Mouse (Mus musculus): ENCODE measurements at regions not wholly inside any gene's neighbourhood (a gene's known extent, or its start where the extent isn't known, plus 50 kb on each side); places are given as distances from the start of the nearest gene placed in this dataset.
A peak's percentile ranks its signal among the peaks of the same experiment; 100 is the strongest.

DNA sequence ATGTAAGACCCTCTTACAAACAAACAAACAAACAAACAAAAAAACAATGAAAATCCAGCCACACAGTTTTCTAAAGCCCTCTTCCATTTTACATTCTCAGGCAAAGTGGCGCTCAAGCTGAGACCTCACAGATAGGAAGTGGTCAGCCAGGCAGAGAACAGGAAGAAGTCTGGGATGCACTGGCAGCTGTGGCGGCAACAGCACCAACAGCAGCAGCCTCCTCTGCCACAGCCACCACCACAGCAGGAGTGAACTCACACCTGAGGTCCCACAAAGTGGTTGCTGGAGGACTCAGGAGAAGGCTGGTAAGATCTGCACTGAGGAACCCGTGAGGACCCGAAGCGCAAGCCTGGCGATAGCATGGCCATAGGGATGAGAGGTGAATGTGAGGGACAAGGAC is 156.3 kb downstream of the Grm4 start:
- WGBS: 93% methylated on average over 6 of the region's 6 CpGs
- H3K9me3 ChIP-seq (ENCODE audit: control insufficient read depth, low read length): no peaks in the 10 kb centered on the region
- no peak for ATAC-seq (ENCODE audit: insufficient number of reproducible peaks, low FRiP score, low TSS enrichment, low read depth)
- H3K36me3 ChIP-seq (ENCODE audit: control insufficient read depth, insufficient read depth, low read length): no peaks in the 10 kb centered on the region
- no peak overlapping the region for H3K9ac ChIP-seq (ENCODE audit: low read length)
- H3K27me3 ChIP-seq (ENCODE audit: control insufficient read depth, insufficient read depth, low read length): no peaks in the 10 kb centered on the region
- H3K4me2 ChIP-seq (ENCODE audit: low read depth, severe bottlenecking): no peak overlapping the region
- H3K27ac ChIP-seq (replicated peaks; ENCODE audit: low read depth, low read length): no peak overlapping the region
- peaks cover 4% of the 10 kb centered on the region; the same call in 1 of the 2 replicates for H3K4me1 ChIP-seq (ENCODE audit: control insufficient read depth, insufficient read depth, low read length)
- DNase-seq (ENCODE audit: low spot score): no peak
- H3K4me3 ChIP-seq (ENCODE audit: low read depth, low read length): no peak overlapping the region

DNA sequence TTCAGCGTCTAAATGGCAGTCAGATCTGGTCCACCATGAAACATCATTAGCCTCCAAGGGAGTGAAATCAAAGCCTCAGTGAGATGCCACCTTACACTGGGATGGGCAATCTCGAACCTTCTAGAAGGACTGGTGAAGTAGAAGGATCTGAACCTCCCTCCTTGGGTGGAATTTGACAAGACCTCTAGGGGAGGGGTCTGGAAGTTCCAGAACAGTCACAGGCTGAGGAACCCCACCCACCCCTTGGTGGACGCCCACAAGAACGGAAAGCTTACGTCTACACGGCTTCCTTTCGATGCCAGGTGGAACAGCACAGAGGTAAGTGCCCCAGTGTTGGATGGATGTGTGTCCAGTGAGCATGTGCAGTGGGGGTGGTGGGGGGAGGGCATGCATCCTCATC is 156.9 kb downstream of the Grm4 start:
- peaks cover 4% of the 10 kb centered on the region; the same call in 1 of the 2 replicates for H3K4me1 ChIP-seq (ENCODE audit: control insufficient read depth, insufficient read depth, low read length)
- H3K4me3 ChIP-seq (ENCODE audit: low read depth, low read length): no peak overlapping the region
- H3K9ac ChIP-seq (ENCODE audit: low read length): no peak overlapping the region

DNA sequence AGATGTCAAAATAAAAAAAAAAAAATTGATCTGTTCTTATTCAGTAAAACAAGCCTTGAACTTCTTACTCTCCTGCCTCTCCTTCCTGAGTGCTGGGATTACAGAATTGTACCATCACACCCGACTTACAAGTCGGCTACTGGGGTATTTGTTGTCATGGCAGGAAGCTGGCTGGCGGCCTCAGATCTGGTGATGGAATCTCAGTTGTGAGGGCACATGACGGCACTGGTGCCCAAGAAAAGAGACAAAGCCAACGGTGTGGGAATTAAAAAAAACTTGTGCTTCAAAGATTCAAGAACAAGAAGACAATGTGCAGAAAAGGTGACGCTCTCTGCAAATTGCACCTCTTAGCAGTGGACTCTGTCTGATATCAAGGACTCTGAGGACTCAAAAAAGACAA is 157.3 kb downstream of the Grm4 start:
- H3K4me3 ChIP-seq (ENCODE audit: low read depth, low read length): no peak overlapping the region
- no peak overlapping the region for H3K27ac ChIP-seq (replicated peaks; ENCODE audit: low read depth, low read length)
- H3K9me3 ChIP-seq (ENCODE audit: control insufficient read depth, low read length): no peaks in the 10 kb centered on the region
- H3K4me1 ChIP-seq (ENCODE audit: control insufficient read depth, insufficient read depth, low read length): peaks cover 4% of the 10 kb centered on the region; the same call in 1 of the 2 replicates
- no peaks in the 10 kb centered on the region for H3K36me3 ChIP-seq (ENCODE audit: control insufficient read depth, insufficient read depth, low read length)
- DNase-seq (ENCODE audit: low spot score): no peak
- WGBS: 75% methylated on average over 6 of the region's 6 CpGs
- no peak for ATAC-seq (ENCODE audit: insufficient number of reproducible peaks, low FRiP score, low TSS enrichment, low read depth)
- H3K4me2 ChIP-seq (ENCODE audit: low read depth, severe bottlenecking): no peak overlapping the region
- H3K27me3 ChIP-seq (ENCODE audit: control insufficient read depth, insufficient read depth, low read length): no peaks in the 10 kb centered on the region
- H3K9ac ChIP-seq (ENCODE audit: low read length): no peak overlapping the region

More for the DNA sequence above, 156.9 kb downstream of the Grm4 start:
- no peak overlapping the region for H3K4me2 ChIP-seq (ENCODE audit: low read depth, severe bottlenecking)
- WGBS: 90% methylated on average over 7 of the region's 7 CpGs
- ATAC-seq (ENCODE audit: insufficient number of reproducible peaks, low FRiP score, low TSS enrichment, low read depth) (no peak), DNase-seq (ENCODE audit: low spot score) (no peak)
- no peak overlapping the region for H3K27ac ChIP-seq (replicated peaks; ENCODE audit: low read depth, low read length)
- H3K9me3 ChIP-seq (ENCODE audit: control insufficient read depth, low read length): no peaks in the 10 kb centered on the region
- no peaks in the 10 kb centered on the region for H3K27me3 ChIP-seq (ENCODE audit: control insufficient read depth, insufficient read depth, low read length)
- H3K36me3 ChIP-seq (ENCODE audit: control insufficient read depth, insufficient read depth, low read length): no peaks in the 10 kb centered on the region

- H3K4me1 ChIP-seq (ENCODE audit: control insufficient read depth, insufficient read depth, low read length): peaks cover 4% of the 10 kb centered on the region; the same call in 1 of the 2 replicates
- no peak overlapping the region for H3K27ac ChIP-seq (replicated peaks; ENCODE audit: low read depth, low read length)
- WGBS: 88% methylated on average over 8 of the region's 8 CpGs
- no peaks in the 10 kb centered on the region for H3K36me3 ChIP-seq (ENCODE audit: control insufficient read depth, insufficient read depth, low read length)
- no peak for DNase-seq (ENCODE audit: low spot score)
- no peak overlapping the region for H3K4me2 ChIP-seq (ENCODE audit: low read depth, severe bottlenecking)
- ATAC-seq (ENCODE audit: insufficient number of reproducible peaks, low FRiP score, low TSS enrichment, low read depth): no peak
- H3K9me3 ChIP-seq (ENCODE audit: control insufficient read depth, low read length): no peaks in the 10 kb centered on the region
- no peak overlapping the region for H3K4me3 ChIP-seq (ENCODE audit: low read depth, low read length)
- H3K27me3 ChIP-seq (ENCODE audit: control insufficient read depth, insufficient read depth, low read length): no peaks in the 10 kb centered on the region
- H3K9ac ChIP-seq (ENCODE audit: low read length): no peak overlapping the region
Observed at GRCm38 (mm10) chr17:27362221-27362620, 158.0 kb upstream of the Lemd2 start.

DNA sequence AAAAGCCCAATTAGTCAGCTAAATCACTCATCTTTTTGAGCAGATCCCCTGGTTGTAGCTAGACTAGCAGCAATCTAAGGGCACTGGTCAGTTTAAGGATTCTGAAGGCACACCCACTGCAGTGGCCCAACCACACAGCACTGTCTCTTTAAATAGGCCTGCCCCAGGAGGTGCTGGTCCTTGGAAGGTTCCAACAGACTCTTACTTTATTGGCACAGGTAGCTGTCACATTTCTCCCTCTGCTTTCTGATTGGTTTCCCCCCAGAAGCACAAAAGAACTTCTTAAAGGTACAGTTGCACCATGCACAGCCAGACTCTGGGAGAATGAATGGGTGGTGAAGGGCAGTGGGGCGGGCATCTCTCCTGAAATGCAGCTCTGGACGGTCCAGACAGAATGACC is 157.1 kb upstream of the Lemd2 start:
- Histone ChIP-seq H3K27me3 (ENCODE audit: control insufficient read depth, insufficient read depth, low read length) (no peaks in the 10 kb centered on the region), H3K4me1 (ENCODE audit: control insufficient read depth, insufficient read depth, low read length) (peaks cover 4% of the 10 kb centered on the region; the same call in 1 of the 2 replicates), H3K4me2 (ENCODE audit: low read depth, severe bottlenecking) (no peak overlapping the region), H3K9ac (ENCODE audit: low read length) (no peak overlapping the region), H3K9me3 (ENCODE audit: control insufficient read depth, low read length) (no peaks in the 10 kb centered on the region), H3K4me3 (ENCODE audit: low read depth, low read length) (no peak overlapping the region), H3K36me3 (ENCODE audit: control insufficient read depth, insufficient read depth, low read length) (no peaks in the 10 kb centered on the region), H3K27ac (replicated peaks; ENCODE audit: low read depth, low read length) (no peak overlapping the region)
- peak; percentile 36 for DNase-seq (ENCODE audit: low spot score)
- ATAC-seq (ENCODE audit: insufficient number of reproducible peaks, low FRiP score, low TSS enrichment, low read depth): no peak
- WGBS: 79% methylated on average over 2 of the region's 2 CpGs

DNA sequence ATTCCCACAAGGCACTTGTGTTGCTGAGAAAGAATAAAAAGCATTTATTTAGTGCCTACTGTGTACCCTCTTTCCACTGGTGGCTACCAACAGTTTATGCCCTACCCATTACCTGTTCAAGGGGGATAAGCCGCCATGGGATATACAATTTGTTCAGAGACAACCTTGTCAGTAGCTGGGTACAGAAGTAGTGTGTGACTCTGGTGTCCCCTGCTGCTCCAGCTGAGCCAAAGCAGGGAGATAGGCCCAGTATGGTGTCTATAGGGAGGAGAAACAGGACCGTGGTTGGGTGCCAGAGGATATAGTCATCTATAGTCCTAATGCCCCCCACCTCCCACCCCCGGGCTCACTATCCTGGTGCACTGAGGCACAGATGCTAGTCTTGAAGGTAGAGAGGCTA is 152.6 kb upstream of the Lemd2 start:
- Histone ChIP-seq H3K9me3 (ENCODE audit: control insufficient read depth, low read length) (no peaks in the 10 kb centered on the region), H3K4me2 (ENCODE audit: low read depth, severe bottlenecking) (no peak overlapping the region), H3K4me3 (ENCODE audit: low read depth, low read length) (no peak overlapping the region), H3K27me3 (ENCODE audit: control insufficient read depth, insufficient read depth, low read length) (no peaks in the 10 kb centered on the region), H3K36me3 (ENCODE audit: control insufficient read depth, insufficient read depth, low read length) (no peaks in the 10 kb centered on the region), H3K27ac (replicated peaks; ENCODE audit: low read depth, low read length) (no peak overlapping the region), H3K9ac (ENCODE audit: low read length) (no peak overlapping the region), H3K4me1 (ENCODE audit: control insufficient read depth, insufficient read depth, low read length) (peaks cover 4% of the 10 kb centered on the region; the same call in 1 of the 2 replicates)
- WGBS: 94% methylated on average over 3 of the region's 3 CpGs
- DNase-seq (ENCODE audit: low spot score): no peak
- no peak for ATAC-seq (ENCODE audit: insufficient number of reproducible peaks, low FRiP score, low TSS enrichment, low read depth)

- ATAC-seq (ENCODE audit: insufficient number of reproducible peaks, low FRiP score, low TSS enrichment, low read depth) (no peak), DNase-seq (ENCODE audit: low spot score) (no peak)
- Histone ChIP-seq H3K9ac (ENCODE audit: low read length) (no peak overlapping the region), H3K36me3 (ENCODE audit: control insufficient read depth, insufficient read depth, low read length) (no peaks in the 10 kb centered on the region), H3K27me3 (ENCODE audit: control insufficient read depth, insufficient read depth, low read length) (no peaks in the 10 kb centered on the region), H3K4me3 (ENCODE audit: low read depth, low read length) (no peak overlapping the region), H3K27ac (replicated peaks; ENCODE audit: low read depth, low read length) (no peak overlapping the region), H3K4me1 (ENCODE audit: control insufficient read depth, insufficient read depth, low read length) (peaks cover under 1% of the 10 kb centered on the region; the same call in 1 of the 2 replicates), H3K9me3 (ENCODE audit: control insufficient read depth, low read length) (no peaks in the 10 kb centered on the region), H3K4me2 (ENCODE audit: low read depth, severe bottlenecking) (no peak overlapping the region)
- 97% methylated on average over 9 of the region's 9 CpGs for WGBS
Observed at GRCm38 (mm10) chr17:27355717-27356116, 151.4 kb upstream of the Lemd2 start.

GRCm38 (mm10) chr17:27355056-27355455 is 150.8 kb upstream of the Lemd2 start:
- Histone ChIP-seq H3K27ac (replicated peaks; ENCODE audit: low read depth, low read length) (no peak overlapping the region), H3K9ac (ENCODE audit: low read length) (no peak overlapping the region), H3K4me2 (ENCODE audit: low read depth, severe bottlenecking) (no peak overlapping the region), H3K9me3 (ENCODE audit: control insufficient read depth, low read length) (no peaks in the 10 kb centered on the region), H3K36me3 (ENCODE audit: control insufficient read depth, insufficient read depth, low read length) (no peaks in the 10 kb centered on the region), H3K27me3 (ENCODE audit: control insufficient read depth, insufficient read depth, low read length) (no peaks in the 10 kb centered on the region), H3K4me3 (ENCODE audit: low read depth, low read length) (no peak overlapping the region), H3K4me1 (ENCODE audit: control insufficient read depth, insufficient read depth, low read length) (no peaks in the 10 kb centered on the region)
- WGBS: 95% methylated on average over 4 of the region's 4 CpGs
- DNase-seq (ENCODE audit: low spot score): no peak
- ATAC-seq (ENCODE audit: insufficient number of reproducible peaks, low FRiP score, low TSS enrichment, low read depth): no peak

GRCm38 (mm10) chr17:27349911-27350310 is 145.6 kb upstream of the Lemd2 start:
- ATAC-seq (ENCODE audit: insufficient number of reproducible peaks, low FRiP score, low TSS enrichment, low read depth) (no peak), DNase-seq (ENCODE audit: low spot score) (no peak)
- no peak overlapping the region for H3K4me3 ChIP-seq (ENCODE audit: low read depth, low read length)
- H3K4me2 ChIP-seq (ENCODE audit: low read depth, severe bottlenecking): no peak overlapping the region
- H3K27ac ChIP-seq (replicated peaks; ENCODE audit: low read depth, low read length): no peak overlapping the region
- no peaks in the 10 kb centered on the region for H3K36me3 ChIP-seq (ENCODE audit: control insufficient read depth, insufficient read depth, low read length)
- WGBS: 89% methylated on average over 9 of the region's 9 CpGs
- H3K9ac ChIP-seq (ENCODE audit: low read length): no peak overlapping the region
- no peaks in the 10 kb centered on the region for H3K27me3 ChIP-seq (ENCODE audit: control insufficient read depth, insufficient read depth, low read length)
- H3K9me3 ChIP-seq (ENCODE audit: control insufficient read depth, low read length): no peaks in the 10 kb centered on the region
- no peaks in the 10 kb centered on the region for H3K4me1 ChIP-seq (ENCODE audit: control insufficient read depth, insufficient read depth, low read length)

All from limb, embryonic 11.5 days (tissue).